Mouse (Mus musculus): ENCODE results near the gene Klrb1a. TPM values are rescaled to one million over a fixed set of nuclear protein-coding genes. Genes with fewer than 3 reads are reported as not detected.
A peak's percentile ranks its signal among the peaks of the same experiment; 100 is the strongest.

Gene Klrb1a
- total and polyA plus RNA-seq, 2 experiments from 2014 or later = not detected

DNA sequence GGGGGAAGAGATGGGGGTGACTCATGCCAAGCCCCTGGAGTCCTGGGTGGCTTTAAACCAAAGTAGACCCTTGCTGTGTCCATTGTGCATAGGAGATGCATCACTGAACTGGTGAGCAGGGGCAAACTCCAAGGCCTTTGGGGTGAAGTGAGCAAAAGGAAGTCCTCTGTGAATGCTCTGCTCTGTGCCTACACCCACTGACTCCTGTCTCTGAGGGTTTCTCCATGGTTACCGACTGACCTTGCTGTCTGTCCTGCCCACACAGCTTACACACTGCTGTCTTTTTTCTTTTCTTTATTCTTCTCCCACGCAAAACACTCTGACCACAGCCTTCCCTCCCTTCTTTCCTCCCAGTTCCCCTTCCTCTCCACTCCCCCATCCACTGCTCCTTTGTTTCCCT lies 600 bp downstream of the Klrb1a start:
- Histone ChIP-seq H3K9me3 (ENCODE audit: low read length) (no peaks in the 10 kb centered on the region), H3K4me2 (ENCODE audit: low read depth, low read length, poor library complexity, severe bottlenecking) (no peak overlapping the region), H3K27ac (ENCODE audit: low read depth, low read length) (no peak overlapping the region), H3K27me3 (ENCODE audit: insufficient read depth, low read length) (no peaks in the 10 kb centered on the region), H3K9ac (replicated peaks; ENCODE audit: low read length, poor library complexity, severe bottlenecking) (no peak overlapping the region), H3K4me3 (ENCODE audit: low read depth, low read length) (no peak overlapping the region), H3K36me3 (ENCODE audit: insufficient read depth, low read length) (no peaks in the 10 kb centered on the region), H3K4me1 (ENCODE audit: insufficient read depth, low read length) (no peaks in the 10 kb centered on the region)
- ATAC-seq (ENCODE audit: low FRiP score) (no peak), DNase-seq (ENCODE audit: low spot score) (no peak)
- no peak for TF ChIP-seq CTCF (IDR thresholded peaks at IDR 0.05)
- 48% methylated on average over 2 of the region's 2 CpGs for WGBS

DNA sequence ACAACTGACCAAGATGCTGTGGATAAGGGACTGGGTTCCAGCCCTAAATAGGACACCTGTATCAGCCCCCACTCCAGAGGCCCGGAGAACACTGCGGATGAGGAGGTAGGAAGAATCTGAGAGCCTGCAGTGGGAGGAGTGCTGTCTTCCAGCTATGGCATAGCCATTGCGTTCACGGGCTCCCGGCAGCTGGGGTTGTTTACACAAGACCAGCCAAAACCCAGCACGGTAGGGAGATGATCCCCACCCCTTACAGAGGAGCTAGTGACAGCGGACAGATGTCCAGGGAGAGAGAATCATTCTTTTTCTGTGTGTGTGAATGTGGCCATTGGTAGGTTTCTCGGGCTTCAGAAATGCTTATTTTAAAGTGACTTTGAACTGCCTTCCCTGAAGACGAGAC lies 17.0 kb downstream of the Klrb1a start:
- H3K9me3 ChIP-seq (ENCODE audit: low read length) = no peaks in the 10 kb centered on the region
- H3K36me3 ChIP-seq (ENCODE audit: insufficient read depth, low read length) = no peaks in the 10 kb centered on the region
- TF ChIP-seq CTCF (IDR thresholded peaks at IDR 0.05) = no peak
- no peak overlapping the region for H3K4me3 ChIP-seq (ENCODE audit: low read depth, low read length)
- no peak for DNase-seq (ENCODE audit: low spot score)
- no peaks in the 10 kb centered on the region for H3K27me3 ChIP-seq (ENCODE audit: insufficient read depth, low read length)
- no peaks in the 10 kb centered on the region for H3K4me1 ChIP-seq (ENCODE audit: insufficient read depth, low read length)
- WGBS = 73% methylated on average over 9 of the region's 9 CpGs
- no peak for ATAC-seq (ENCODE audit: low FRiP score)
- no peak overlapping the region for H3K4me2 ChIP-seq (ENCODE audit: low read depth, low read length, poor library complexity, severe bottlenecking)
- no peak overlapping the region for H3K27ac ChIP-seq (ENCODE audit: low read depth, low read length)
- no peak overlapping the region for H3K9ac ChIP-seq (replicated peaks; ENCODE audit: low read length, poor library complexity, severe bottlenecking)

DNA sequence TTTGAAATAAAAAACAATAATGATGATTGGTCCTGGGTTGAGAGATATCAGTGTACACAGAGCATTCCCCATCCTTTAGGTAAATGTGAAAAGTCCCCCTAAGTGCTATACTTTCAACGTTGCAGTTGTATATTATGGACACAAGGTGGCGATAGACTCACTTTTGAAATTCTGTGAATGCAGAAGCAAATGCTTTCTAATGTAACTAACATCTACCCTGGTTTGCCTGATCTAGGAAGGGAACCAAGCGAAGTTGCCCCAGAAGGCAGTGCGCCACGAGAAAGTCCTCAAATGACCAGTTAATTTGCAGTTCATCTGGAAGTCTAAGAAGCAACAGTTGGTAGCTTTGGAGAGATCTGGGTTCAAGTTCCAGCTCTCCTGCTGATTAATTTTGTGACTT lies 18.8 kb downstream of the Klrb1a start:
- Histone ChIP-seq H3K27me3 (ENCODE audit: insufficient read depth, low read length) (no peaks in the 10 kb centered on the region), H3K9ac (replicated peaks; ENCODE audit: low read length, poor library complexity, severe bottlenecking) (no peak overlapping the region), H3K4me2 (ENCODE audit: low read depth, low read length, poor library complexity, severe bottlenecking) (no peak overlapping the region), H3K9me3 (ENCODE audit: low read length) (no peaks in the 10 kb centered on the region), H3K27ac (ENCODE audit: low read depth, low read length) (no peak overlapping the region), H3K36me3 (ENCODE audit: insufficient read depth, low read length) (no peaks in the 10 kb centered on the region), H3K4me3 (ENCODE audit: low read depth, low read length) (no peak overlapping the region), H3K4me1 (ENCODE audit: insufficient read depth, low read length) (no peaks in the 10 kb centered on the region)
- WGBS = 45% methylated on average over 5 of the region's 5 CpGs
- DNase-seq (ENCODE audit: low spot score) (peak; percentile 70), ATAC-seq (ENCODE audit: low FRiP score) (no peak)
- peak; percentile 83 for TF ChIP-seq CTCF (IDR thresholded peaks at IDR 0.05)

GRCm38 (mm10) chr6:128602463-128603201 lies 20.7 kb downstream of the Klrb1a start:
- TF ChIP-seq CTCF (IDR thresholded peaks at IDR 0.05) = no peak
- no peak overlapping the region for H3K9ac ChIP-seq (replicated peaks; ENCODE audit: low read length, poor library complexity, severe bottlenecking)
- H3K27me3 ChIP-seq (ENCODE audit: insufficient read depth, low read length) = no peaks in the 10 kb centered on the region
- H3K4me1 ChIP-seq (ENCODE audit: insufficient read depth, low read length) = no peaks in the 10 kb centered on the region
- no peak overlapping the region for H3K4me3 ChIP-seq (ENCODE audit: low read depth, low read length)
- WGBS = 42% methylated on average over 10 of the region's 10 CpGs
- peak; percentile 77 for ATAC-seq (ENCODE audit: low FRiP score)
- no peak overlapping the region for H3K27ac ChIP-seq (ENCODE audit: low read depth, low read length)
- H3K4me2 ChIP-seq (ENCODE audit: low read depth, low read length, poor library complexity, severe bottlenecking) = peak overlapping the region; percentile 32
- DNase-seq (ENCODE audit: low spot score) = peak; percentile 58
- H3K36me3 ChIP-seq (ENCODE audit: insufficient read depth, low read length) = no peaks in the 10 kb centered on the region
- H3K9me3 ChIP-seq (ENCODE audit: low read length) = no peaks in the 10 kb centered on the region

GRCm38 (mm10) chr6:128602026-128602425 lies 21.3 kb downstream of the Klrb1a start:
- H3K4me2 ChIP-seq (ENCODE audit: low read depth, low read length, poor library complexity, severe bottlenecking) = peak overlapping the region; percentile 32
- WGBS = 37% methylated on average over 3 of the region's 3 CpGs
- no peak for TF ChIP-seq CTCF (IDR thresholded peaks at IDR 0.05)
- H3K36me3 ChIP-seq (ENCODE audit: insufficient read depth, low read length) = no peaks in the 10 kb centered on the region
- ATAC-seq (ENCODE audit: low FRiP score) (no peak; the same call in 1 of the 2 replicates), DNase-seq (ENCODE audit: low spot score) (peak; percentile 32)
- no peak overlapping the region for H3K27ac ChIP-seq (ENCODE audit: low read depth, low read length)
- H3K4me1 ChIP-seq (ENCODE audit: insufficient read depth, low read length) = no peaks in the 10 kb centered on the region
- H3K4me3 ChIP-seq (ENCODE audit: low read depth, low read length) = no peak overlapping the region
- H3K27me3 ChIP-seq (ENCODE audit: insufficient read depth, low read length) = no peaks in the 10 kb centered on the region
- no peak overlapping the region for H3K9ac ChIP-seq (replicated peaks; ENCODE audit: low read length, poor library complexity, severe bottlenecking)
- H3K9me3 ChIP-seq (ENCODE audit: low read length) = no peaks in the 10 kb centered on the region

DNA sequence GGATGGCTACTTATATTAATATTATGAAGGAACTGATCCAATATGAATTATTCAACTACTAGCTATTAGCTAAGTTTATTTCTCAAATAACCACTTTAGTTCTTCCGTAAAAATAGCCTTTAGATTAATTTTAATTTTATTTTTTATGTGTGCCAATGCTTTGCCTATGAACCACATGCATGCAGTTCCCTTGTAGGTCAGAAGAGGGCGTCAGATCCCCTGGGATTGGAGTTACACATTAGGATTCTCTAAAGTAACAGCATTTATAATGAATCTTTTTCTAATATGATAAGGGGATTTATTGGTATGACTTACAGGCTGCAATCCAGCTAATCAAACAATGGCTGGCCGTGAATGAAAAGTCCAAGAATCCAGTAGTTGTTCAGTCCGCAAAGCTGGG lies 23.8 kb downstream of the Klrb1a start:
- no peak for ATAC-seq (ENCODE audit: low FRiP score)
- peak; percentile 63 for TF ChIP-seq CTCF (IDR thresholded peaks at IDR 0.05)
- H3K36me3 ChIP-seq (ENCODE audit: insufficient read depth, low read length) = no peaks in the 10 kb centered on the region
- H3K4me2 ChIP-seq (ENCODE audit: low read depth, low read length, poor library complexity, severe bottlenecking) = no peak overlapping the region
- no peak overlapping the region for H3K4me3 ChIP-seq (ENCODE audit: low read depth, low read length)
- DNase-seq (ENCODE audit: low spot score) = no peak
- 61% methylated on average over 4 of the region's 4 CpGs for WGBS
- no peaks in the 10 kb centered on the region for H3K4me1 ChIP-seq (ENCODE audit: insufficient read depth, low read length)
- H3K27me3 ChIP-seq (ENCODE audit: insufficient read depth, low read length) = no peaks in the 10 kb centered on the region
- no peaks in the 10 kb centered on the region for H3K9me3 ChIP-seq (ENCODE audit: low read length)
- H3K27ac ChIP-seq (ENCODE audit: low read depth, low read length) = no peak overlapping the region
- no peak overlapping the region for H3K9ac ChIP-seq (replicated peaks; ENCODE audit: low read length, poor library complexity, severe bottlenecking)
